Mouse (Mus musculus) CD4-positive naive resting alpha-beta T cell, adult 57 days (primary cell): ENCODE data around the gene Vmn1r207-ps. TPM values are rescaled to one million over a fixed set of nuclear protein-coding genes. Genes with fewer than 3 reads are reported as not detected.

Experiments
- total RNA-seq: library from RNA; stranded (reverse); gene quantifications from one replicate; pipeline ENCODE4 v1.2.4, GENCODE M21; 2023

Gene Vmn1r207-ps
- total RNA-seq: not detected

GRCm38 (mm10) chr13:22729529-22729928 is at the start of gene Vmn1r207-ps:
Gene Vmn1r207-ps (minus strand): TSS chr13:22729629.

GRCm38 (mm10) chr13:22777300-22777699 is 47.9 kb upstream of the Vmn1r207-ps start, which contains the start of gene Vmn1r208:
Gene Vmn1r208 (minus strand): TSS chr13:22777400.

Other genes starting within 250 kb of the Vmn1r207-ps start
- not detected for gene Vmn1r202, start 224.2 kb downstream of the Vmn1r207-ps start, total RNA-seq
- not detected for gene Vmn1r203, start 211.5 kb downstream of the Vmn1r207-ps start, total RNA-seq
- gene Vmn1r204, start 176.4 kb downstream of the Vmn1r207-ps start, total RNA-seq: not detected
- gene Vmn1r205, start 136.6 kb downstream of the Vmn1r207-ps start, total RNA-seq: not detected
- gene Vmn1r206, start 105.4 kb downstream of the Vmn1r207-ps start, total RNA-seq: not detected
- not detected for gene Vmn1r208, start 47.8 kb upstream of the Vmn1r207-ps start, total RNA-seq
- gene Vmn1r209, start 80.1 kb upstream of the Vmn1r207-ps start, total RNA-seq: 0.12 TPM
- gene Vmn1r210, start 101.7 kb upstream of the Vmn1r207-ps start, total RNA-seq: not detected
- gene Vmn1r211, start 127.9 kb upstream of the Vmn1r207-ps start, total RNA-seq: not detected
- not detected for gene Vmn1r212, start 154.6 kb upstream of the Vmn1r207-ps start, total RNA-seq